Mouse (Mus musculus) embryonic fibroblast, embryonic 13.5 days (primary cell): Measurements from ENCODE around the gene Kank2.
A peak's percentile ranks its signal among the peaks of the same experiment; 100 is the strongest.

Experiments
- CTCF ChIP-seq: IDR thresholded peaks from 2 replicates; pipeline ENCODE4 v1.5.1; 2011; ENCODE audit warnings: mild to moderate bottlenecking, control low read depth, low read length, moderate library complexity, borderline replicate concordance; ENCODE audit not compliant: insufficient read depth
- POLR2A ChIP-seq: IDR thresholded peaks from 2 replicates; pipeline ENCODE4 v1.6.1; 2011; ENCODE audit warnings: low read depth, mild to moderate bottlenecking, control low read depth, low read length, moderate library complexity

DNA sequence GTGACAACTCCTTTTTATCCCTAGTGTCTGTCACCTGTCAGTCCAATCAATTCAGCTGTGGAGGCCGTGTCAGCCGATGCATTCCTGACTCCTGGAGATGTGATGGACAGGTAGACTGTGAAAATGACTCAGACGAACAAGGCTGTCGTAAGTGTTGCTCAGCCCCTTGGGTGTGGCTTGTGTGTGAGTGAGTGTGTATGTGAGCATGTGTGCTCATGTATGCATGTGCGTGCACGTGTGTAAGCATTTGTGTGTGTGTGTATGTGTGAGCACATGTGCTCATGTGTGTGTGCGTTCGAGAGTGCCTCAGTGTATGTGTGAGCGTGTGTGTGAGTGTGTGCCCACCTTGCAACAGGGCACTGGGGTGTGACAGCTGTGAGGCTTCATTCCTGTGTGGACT, 66.3 kb downstream of the Kank2 start:
- TF ChIP-seq CTCF, result peak; percentile 13; the same call in 1 of the 2 replicates
- no peak for TF ChIP-seq POLR2A
